Mouse (Mus musculus): ENCODE measurements around the gene Proser2. TPM values are rescaled to one million over a fixed set of nuclear protein-coding genes. Genes with fewer than 3 reads are reported as not detected.

Gene Proser2
- polyA plus RNA-seq (2012; ENCODE audit: insufficient read depth, insufficient read length, missing spikeins): not detected in 2 replicates

GRCm38 (mm10) chr2:6129555-6130355, at the start of gene Proser2:
TSS of gene Proser2 (minus strand) at chr2:6130211.
- Histone ChIP-seq H3K27ac (ENCODE audit: insufficient read depth, low read depth, low read length) (no peak within 1 kb of the TSS), H3K4me3 (ENCODE audit: insufficient read depth, low read length) (peak within 1 kb of the TSS; percentile 79), H3K4me1 (ENCODE audit: control insufficient read depth, insufficient read depth, low read length) (no peaks in the 10 kb centered on the region)
- TF ChIP-seq POLR2A (IDR thresholded peaks at IDR 0.05; ENCODE audit: borderline replicate concordance, low read depth, low read length) (no peak), CTCF (IDR thresholded peaks at IDR 0.05; ENCODE audit: low read depth, low read length) (no peak)

GRCm38 (mm10) chr2:6179749-6180117, 49.7 kb upstream of the Proser2 start:
- no peak overlapping the region for H3K4me3 ChIP-seq (ENCODE audit: insufficient read depth, low read length)
- H3K4me1 ChIP-seq (ENCODE audit: control insufficient read depth, insufficient read depth, low read length): peaks cover 10% of the 10 kb centered on the region
- no peak overlapping the region for H3K27ac ChIP-seq (ENCODE audit: insufficient read depth, low read depth, low read length)
- TF ChIP-seq POLR2A (IDR thresholded peaks at IDR 0.05; ENCODE audit: borderline replicate concordance, low read depth, low read length) (no peak), CTCF (IDR thresholded peaks at IDR 0.05; ENCODE audit: low read depth, low read length) (no peak)

- peaks cover 10% of the 10 kb centered on the region for H3K4me1 ChIP-seq (ENCODE audit: control insufficient read depth, insufficient read depth, low read length)
- H3K4me3 ChIP-seq (ENCODE audit: insufficient read depth, low read length): no peak overlapping the region
- TF ChIP-seq POLR2A (IDR thresholded peaks at IDR 0.05; ENCODE audit: borderline replicate concordance, low read depth, low read length): no peak
- TF ChIP-seq CTCF (IDR thresholded peaks at IDR 0.05; ENCODE audit: low read depth, low read length): no peak
- no peak overlapping the region for H3K27ac ChIP-seq (ENCODE audit: insufficient read depth, low read depth, low read length)
These were observed 49.1 kb upstream of the Proser2 start for GRCm38 (mm10) chr2:6178901-6179748.

GRCm38 (mm10) chr2:6173013-6173412, 43.0 kb upstream of the Proser2 start:
- Histone ChIP-seq H3K4me1 (ENCODE audit: control insufficient read depth, insufficient read depth, low read length) (no peaks in the 10 kb centered on the region), H3K27ac (ENCODE audit: insufficient read depth, low read depth, low read length) (no peak overlapping the region), H3K4me3 (ENCODE audit: insufficient read depth, low read length) (no peak overlapping the region)
- TF ChIP-seq POLR2A (IDR thresholded peaks at IDR 0.05; ENCODE audit: borderline replicate concordance, low read depth, low read length) (no peak), CTCF (IDR thresholded peaks at IDR 0.05; ENCODE audit: low read depth, low read length) (no peak)

- Histone ChIP-seq H3K4me1 (ENCODE audit: control insufficient read depth, insufficient read depth, low read length) (peaks cover 6% of the 10 kb centered on the region), H3K27ac (ENCODE audit: insufficient read depth, low read depth, low read length) (no peak overlapping the region), H3K4me3 (ENCODE audit: insufficient read depth, low read length) (no peak overlapping the region)
- TF ChIP-seq CTCF (IDR thresholded peaks at IDR 0.05; ENCODE audit: low read depth, low read length) (no peak), POLR2A (IDR thresholded peaks at IDR 0.05; ENCODE audit: borderline replicate concordance, low read depth, low read length) (no peak)
These were observed 38.5 kb upstream of the Proser2 start for GRCm38 (mm10) chr2:6168560-6168959.

GRCm38 (mm10) chr2:6167843-6168558, 38.0 kb upstream of the Proser2 start:
- Histone ChIP-seq H3K4me1 (ENCODE audit: control insufficient read depth, insufficient read depth, low read length) (peaks cover 6% of the 10 kb centered on the region), H3K27ac (ENCODE audit: insufficient read depth, low read depth, low read length) (no peak overlapping the region), H3K4me3 (ENCODE audit: insufficient read depth, low read length) (no peak overlapping the region)
- no peak for TF ChIP-seq CTCF (IDR thresholded peaks at IDR 0.05; ENCODE audit: low read depth, low read length)
- no peak for TF ChIP-seq POLR2A (IDR thresholded peaks at IDR 0.05; ENCODE audit: borderline replicate concordance, low read depth, low read length)

GRCm38 (mm10) chr2:6165771-6166170, 35.8 kb upstream of the Proser2 start:
- Histone ChIP-seq H3K27ac (ENCODE audit: insufficient read depth, low read depth, low read length) (no peak overlapping the region), H3K4me1 (ENCODE audit: control insufficient read depth, insufficient read depth, low read length) (peaks cover 8% of the 10 kb centered on the region), H3K4me3 (ENCODE audit: insufficient read depth, low read length) (no peak overlapping the region)
- no peak for TF ChIP-seq POLR2A (IDR thresholded peaks at IDR 0.05; ENCODE audit: borderline replicate concordance, low read depth, low read length)
- no peak for TF ChIP-seq CTCF (IDR thresholded peaks at IDR 0.05; ENCODE audit: low read depth, low read length)

- H3K27ac ChIP-seq (ENCODE audit: insufficient read depth, low read depth, low read length): no peak overlapping the region
- H3K4me3 ChIP-seq (ENCODE audit: insufficient read depth, low read length): no peak overlapping the region
- peaks cover 8% of the 10 kb centered on the region for H3K4me1 ChIP-seq (ENCODE audit: control insufficient read depth, insufficient read depth, low read length)
- TF ChIP-seq POLR2A (IDR thresholded peaks at IDR 0.05; ENCODE audit: borderline replicate concordance, low read depth, low read length): no peak
- no peak for TF ChIP-seq CTCF (IDR thresholded peaks at IDR 0.05; ENCODE audit: low read depth, low read length)
These were observed 34.7 kb upstream of the Proser2 start for GRCm38 (mm10) chr2:6164606-6165290.
